ENCODE assay signal across 22 mouse cellular contexts in the genomic region with DNA sequence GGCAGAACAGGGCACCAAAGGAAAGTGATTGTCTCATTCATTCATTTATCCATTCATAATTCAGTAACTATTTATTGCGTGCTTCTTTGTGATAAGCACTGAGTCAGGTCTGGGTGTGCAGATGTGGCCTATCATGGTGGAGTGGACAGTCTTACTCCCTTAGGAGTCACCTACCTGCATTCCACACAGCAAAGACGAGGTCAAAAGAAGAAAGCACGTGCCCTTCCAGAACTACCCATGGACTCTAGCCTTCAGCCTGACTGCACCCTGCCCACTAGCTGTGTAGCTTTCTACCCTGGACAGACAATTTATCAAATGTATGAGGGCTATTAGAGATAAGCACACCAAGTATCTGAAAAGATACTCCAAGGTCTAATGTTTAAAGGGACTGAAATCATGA. TPM values are rescaled to one million over a fixed set of nuclear protein-coding genes. Genes with fewer than 3 reads are reported as not detected.
DNase-seq lines count a peak whose midpoint lies in the region; ATAC-seq and TF ChIP-seq lines count a peak whose summit lies in the region.
"Had no signal": no experiment of that assay in that cellular context is flagged by ENCODE, and none has a peak within 500 bp of the region (broad histone marks: within the 10 kb centered on the region; RNA-seq: fewer than 3 reads in every experiment).

No protein-coding gene starts in this region.

- peak; percentile 70 for ATAC-seq in intestine, embryonic 15.5 days
- ATAC-seq in intestine, embryonic 16.5 days, result peak; percentile 75
- ATAC-seq in intestine, postnatal 0 days, result peak; percentile 74
- no peak for ATAC-seq in hindbrain, embryonic 13.5 days (ENCODE audit: low FRiP score)
- ATAC-seq: activated CD4-positive, CD25-positive, alpha-beta regulatory T cell, adult 4 months; CD4-positive, CD25-positive, alpha-beta regulatory T cell, adult 4 months; Patski had no signal

- no peak overlapping the region for H3K9ac ChIP-seq in intestine, embryonic 15.5 days
- no peak overlapping the region for H3K9ac ChIP-seq in intestine, embryonic 16.5 days (ENCODE audit: low read depth, low read length)
- H3K9ac ChIP-seq in intestine, postnatal 0 days (ENCODE audit: low read depth, low read length), result no peak overlapping the region
- no peak overlapping the region for H3K9ac ChIP-seq in hindbrain, embryonic 13.5 days

- no peaks in the 10 kb centered on the region for H3K9me3 ChIP-seq in intestine, embryonic 15.5 days
- no peaks in the 10 kb centered on the region for H3K9me3 ChIP-seq in intestine, embryonic 16.5 days (ENCODE audit: control insufficient read depth, low read length)
- no peaks in the 10 kb centered on the region for H3K9me3 ChIP-seq in intestine, postnatal 0 days (ENCODE audit: control insufficient read depth)
- no peaks in the 10 kb centered on the region for H3K9me3 ChIP-seq in hindbrain, embryonic 13.5 days
- no peaks in the 10 kb centered on the region for H3K9me3 ChIP-seq in heart, embryonic 10.5 days
- H3K9me3 ChIP-seq: G1E had no signal

- H3K36me3 ChIP-seq in intestine, embryonic 15.5 days, result no peaks in the 10 kb centered on the region
- no peaks in the 10 kb centered on the region for H3K36me3 ChIP-seq in intestine, embryonic 16.5 days (ENCODE audit: control insufficient read depth, insufficient read depth, low read length)
- H3K36me3 ChIP-seq in intestine, postnatal 0 days (ENCODE audit: control insufficient read depth, insufficient read depth), result no peaks in the 10 kb centered on the region
- no peaks in the 10 kb centered on the region for H3K36me3 ChIP-seq in hindbrain, embryonic 13.5 days
- H3K36me3 ChIP-seq in heart, embryonic 10.5 days, result no peaks in the 10 kb centered on the region
- H3K36me3 ChIP-seq: G1E had no signal

- no peak for TF ChIP-seq CTCF in intestine, postnatal 0 days (IDR thresholded peaks at IDR 0.05; ENCODE audit: low read depth)

- H3K4me3 ChIP-seq in intestine, embryonic 15.5 days (replicated peaks), result no peak overlapping the region
- no peak overlapping the region for H3K4me3 ChIP-seq in intestine, embryonic 16.5 days (ENCODE audit: low read length)
- H3K4me3 ChIP-seq in intestine, postnatal 0 days (ENCODE audit: low read depth, low read length), result no peak overlapping the region
- no peak overlapping the region for H3K4me3 ChIP-seq in hindbrain, embryonic 13.5 days
- H3K4me3 ChIP-seq in heart, embryonic 10.5 days, result no peak overlapping the region

- DNase-seq in heart, embryonic 10.5 days (ENCODE audit: low spot score), result no peak
- DNase-seq in yolk sac, embryonic 10.5 days (ENCODE audit: low spot score), result no peak
- DNase-seq: adrenal gland, adult 2 months; adrenal gland, adult 8-10 months; adrenal gland, postnatal 10 days; adrenal gland, postnatal 14 days; adrenal gland, postnatal 25 days; adrenal gland, postnatal 36 days; B cell, adult 2 months; cerebellum, adult 11 months; cerebellum, adult 11-12 months; cerebellum, adult 18-20 months had no signal

- WGBS in intestine, embryonic 15.5 days, result 68% methylated on average over 3 of the region's 3 CpGs
- 71% methylated on average over 3 of the region's 3 CpGs for WGBS in intestine, embryonic 16.5 days
- 45% methylated on average over 3 of the region's 3 CpGs for WGBS in intestine, postnatal 0 days
- 92% methylated on average over 3 of the region's 3 CpGs for whole genome bisulfite sequencing in hindbrain, embryonic 13.5 days
- WGBS in heart, embryonic 10.5 days, result 74% methylated on average over 3 of the region's 3 CpGs

- no peaks in the 10 kb centered on the region for H3K4me1 ChIP-seq in intestine, embryonic 15.5 days (replicated peaks)
- H3K4me1 ChIP-seq in intestine, embryonic 16.5 days (ENCODE audit: control insufficient read depth, insufficient read depth, low read length), result no peaks in the 10 kb centered on the region
- no peaks in the 10 kb centered on the region for H3K4me1 ChIP-seq in intestine, postnatal 0 days (replicated peaks; ENCODE audit: control insufficient read depth, insufficient read depth, low read length)
- H3K4me1 ChIP-seq in hindbrain, embryonic 13.5 days (replicated peaks), result no peaks in the 10 kb centered on the region
- no peaks in the 10 kb centered on the region for H3K4me1 ChIP-seq in heart, embryonic 10.5 days

- no peaks in the 10 kb centered on the region for H3K27me3 ChIP-seq in intestine, embryonic 15.5 days (replicated peaks)
- H3K27me3 ChIP-seq in intestine, embryonic 16.5 days (replicated peaks; ENCODE audit: control insufficient read depth, insufficient read depth, low read length), result no peaks in the 10 kb centered on the region
- no peaks in the 10 kb centered on the region for H3K27me3 ChIP-seq in intestine, postnatal 0 days (replicated peaks; ENCODE audit: control insufficient read depth, insufficient read depth, low read length)
- no peaks in the 10 kb centered on the region for H3K27me3 ChIP-seq in hindbrain, embryonic 13.5 days
- no peaks in the 10 kb centered on the region for H3K27me3 ChIP-seq in heart, embryonic 10.5 days (ENCODE audit: insufficient read depth, poor library complexity, severe bottlenecking)
- H3K27me3 ChIP-seq: CH12.LX had no signal

- no peak overlapping the region for H3K27ac ChIP-seq in intestine, embryonic 15.5 days
- H3K27ac ChIP-seq in intestine, embryonic 16.5 days (ENCODE audit: low read length), result no peak overlapping the region
- H3K27ac ChIP-seq in intestine, postnatal 0 days (ENCODE audit: low read depth, low read length), result no peak overlapping the region
- no peak overlapping the region for H3K27ac ChIP-seq in hindbrain, embryonic 13.5 days
- no peak overlapping the region for H3K27ac ChIP-seq in heart, embryonic 10.5 days

- no peak overlapping the region for H3K4me2 ChIP-seq in intestine, embryonic 15.5 days (replicated peaks)
- no peak overlapping the region for H3K4me2 ChIP-seq in intestine, embryonic 16.5 days (ENCODE audit: low read depth, low read length)
- no peak overlapping the region for H3K4me2 ChIP-seq in intestine, postnatal 0 days (replicated peaks; ENCODE audit: low read depth)
- H3K4me2 ChIP-seq in hindbrain, embryonic 13.5 days, result no peak overlapping the region

RNA-seq across cellular contexts. Expression of a gene that starts 10.8 kb away (rescaled TPM):
- not detected in 2 replicates for polyA plus RNA-seq in intestine, embryonic 15.5 days (2015; fragmentation: Nextera tagmentation; extraction: Ambion mirVana)
- not detected in 2 replicates for polyA plus RNA-seq in intestine, embryonic 16.5 days (2015; fragmentation: Nextera tagmentation; extraction: Ambion mirVana)
- not detected in 2 replicates for polyA plus RNA-seq in intestine, postnatal 0 days (2015; fragmentation: Nextera tagmentation; extraction: Ambion mirVana)
- 0.12 and 0.18 TPM in 2 replicates for polyA plus RNA-seq in hindbrain, embryonic 13.5 days (2015; fragmentation: Nextera tagmentation; extraction: Ambion mirVana)
- polyA plus RNA-seq in heart, embryonic 10.5 days (2016; fragmentation: Nextera tagmentation; extraction: Ambion mirVana), result not detected in 2 replicates
- polyA plus RNA-seq: activated CD4-positive, CD25-positive, alpha-beta regulatory T cell, adult 4 months; adrenal gland, adult 2 months; C2C12; CD4-positive, CD25-positive, alpha-beta regulatory T cell, adult 4 months; G1E; Patski had no signal

RNA-seq across cellular contexts. Expression of a gene that starts 54.1 kb away (rescaled TPM):
- not detected in 2 replicates for polyA plus RNA-seq in intestine, embryonic 15.5 days (2015; fragmentation: Nextera tagmentation; extraction: Ambion mirVana)
- not detected in 2 replicates for polyA plus RNA-seq in intestine, embryonic 16.5 days (2015; fragmentation: Nextera tagmentation; extraction: Ambion mirVana)
- not detected in 2 replicates for polyA plus RNA-seq in intestine, postnatal 0 days (2015; fragmentation: Nextera tagmentation; extraction: Ambion mirVana)
- polyA plus RNA-seq in hindbrain, embryonic 13.5 days (2015; fragmentation: Nextera tagmentation; extraction: Ambion mirVana), result 0.48 and 0.87 TPM in 2 replicates
- 0.16 TPM in 1 of 2 replicates, not detected in the other for polyA plus RNA-seq in heart, embryonic 10.5 days (2016; fragmentation: Nextera tagmentation; extraction: Ambion mirVana)
- polyA plus RNA-seq: activated CD4-positive, CD25-positive, alpha-beta regulatory T cell, adult 4 months; adrenal gland, adult 2 months; CD4-positive, CD25-positive, alpha-beta regulatory T cell, adult 4 months; G1E had no signal

RNA-seq across cellular contexts. Expression of a gene that starts 54.4 kb away (rescaled TPM):
- 84.2 and 86.0 TPM in 2 replicates for polyA plus RNA-seq in intestine, embryonic 15.5 days (2015; fragmentation: Nextera tagmentation; extraction: Ambion mirVana)
- polyA plus RNA-seq in intestine, embryonic 16.5 days (2015; fragmentation: Nextera tagmentation; extraction: Ambion mirVana), result 66.6 and 71.7 TPM in 2 replicates
- 35.2 and 36.9 TPM in 2 replicates for polyA plus RNA-seq in intestine, postnatal 0 days (2015; fragmentation: Nextera tagmentation; extraction: Ambion mirVana)
- 38.5 and 38.6 TPM in 2 replicates for polyA plus RNA-seq in hindbrain, embryonic 13.5 days (2015; fragmentation: Nextera tagmentation; extraction: Ambion mirVana)
- polyA plus RNA-seq in heart, embryonic 10.5 days (2016; fragmentation: Nextera tagmentation; extraction: Ambion mirVana), result 56.2 and 66.3 TPM in 2 replicates
